Mouse (Mus musculus) stomach, postnatal 0 days (tissue): ENCODE results near the gene Gm49355. TPM values are rescaled to one million over a fixed set of nuclear protein-coding genes. Genes with fewer than 3 reads are reported as not detected.

Experiments used
- ATAC-seq: fragments of 200-750 bp; cut with Nextera tagmentation; 2 replicates; pipeline ENCODE4 v1.8.0; 2017; ENCODE audit not compliant: low FRiP score, low TSS enrichment
- DNase-seq: peaks from one replicate; pipeline ENCODE4 v3.0.0-alpha.2; 2016; ENCODE audit warnings: low spot score
- H3K27ac ChIP-seq: fragments of 300-500 bp; sonication (generic); replicated peaks from 2 replicates; pipeline ENCODE4 v1.5.1; 2014; ENCODE audit warnings: mild to moderate bottlenecking, control low read depth
- H3K27me3 ChIP-seq: fragments of 300-500 bp; sonication (generic); 2 replicates; pipeline ENCODE4 v1.6.1; 2014; ENCODE audit warnings: low read length; ENCODE audit not compliant: control insufficient read depth, insufficient read depth
- H3K36me3 ChIP-seq: fragments of 300-500 bp; sonication (generic); 2 replicates; pipeline ENCODE4 v1.6.1; 2014; ENCODE audit warnings: low read length, mixed read lengths; ENCODE audit not compliant: control insufficient read depth, insufficient read depth
- H3K4me1 ChIP-seq: fragments of 300-500 bp; sonication (generic); replicated peaks from 2 replicates; pipeline ENCODE4 v1.6.1; 2014; ENCODE audit warnings: antibody characterized with exemption; ENCODE audit not compliant: control insufficient read depth, insufficient read depth
- H3K4me2 ChIP-seq: fragments of 300-500 bp; sonication (generic); replicated peaks from 2 replicates; pipeline ENCODE4 v1.6.1; 2014; ENCODE audit warnings: low read depth, mild to moderate bottlenecking, control low read depth, moderate library complexity
- H3K4me3 ChIP-seq: fragments of 300-500 bp; sonication (generic); 2 replicates; pipeline ENCODE4 v1.5.1; 2014; ENCODE audit warnings: low read depth, low read length, control low read depth
- H3K9ac ChIP-seq: fragments of 300-500 bp; sonication (generic); 2 replicates; pipeline ENCODE4 v1.6.1; 2014; ENCODE audit warnings: mild to moderate bottlenecking, low read length, control low read depth, mixed read lengths
- H3K9me3 ChIP-seq: fragments of 300-500 bp; sonication (generic); 2 replicates; pipeline ENCODE4 v1.6.1; 2016; ENCODE audit warnings: low read length; ENCODE audit not compliant: control insufficient read depth
- CTCF ChIP-seq: IDR thresholded peaks from 2 replicates; pipeline ENCODE4 v1.5.1; 2016; ENCODE audit warnings: antibody characterized with exemption, low read depth, mild to moderate bottlenecking, moderate library complexity
- EP300 ChIP-seq: optimal IDR thresholded peaks from 2 replicates; pipeline ENCODE3; 2016; ENCODE audit warnings: antibody characterized with exemption
- WGBS: fragments of 180-500 bp; shearing (Covaris S2); extraction: QIAGEN DNeasy Blood & Tissue Kit; methylation state at CpG from one replicate; pipeline ENCODE4 v1.1.7; 2014; 5-methylcytosine and 5-hydroxymethylcytosine counted together
- polyA plus RNA-seq: library from polyadenylated mRNA; unstranded; fragments of >200 nt; fragmentation: Nextera tagmentation; extraction: Ambion mirVana; gene quantifications from 2 replicates; pipeline ENCODE4 v1.2.1, GENCODE M21; 2015

Gm49355 gene
- polyA plus RNA-seq, 1 experiment from 2014 or later = 0.16 TPM

DNA sequence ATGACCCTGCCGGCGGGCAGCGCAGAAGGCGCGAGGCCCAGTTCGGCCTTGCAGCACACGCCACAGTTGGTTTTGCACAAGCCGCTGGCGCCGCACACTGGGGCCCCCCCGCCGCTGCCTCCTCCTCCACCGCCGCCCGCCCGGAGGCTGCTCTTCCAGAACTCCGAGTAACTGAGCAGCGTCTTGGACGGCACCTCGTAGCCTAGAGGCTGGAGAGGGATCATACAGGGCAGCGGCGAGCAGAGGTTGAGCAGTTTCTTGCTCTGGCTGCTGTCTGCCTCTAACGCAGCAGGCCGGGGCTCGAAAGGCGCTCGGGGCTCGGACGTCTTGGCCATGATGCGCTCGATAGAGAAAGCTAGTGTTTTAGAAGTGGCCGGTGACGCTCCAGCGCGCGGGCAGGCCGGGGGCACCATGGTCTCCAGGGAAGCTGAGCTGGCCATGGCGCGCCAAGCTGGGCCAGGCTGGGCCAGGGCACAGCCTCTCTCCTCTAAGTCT is 61.0 kb downstream of the Gm49355 start:
- no peaks in the 10 kb centered on the region for H3K36me3 ChIP-seq
- H3K4me1 ChIP-seq = no peaks in the 10 kb centered on the region
- no peak overlapping the region for H3K9ac ChIP-seq
- H3K4me3 ChIP-seq = peak overlapping the region; percentile 15; the same call in 1 of the 2 replicates
- peak overlapping the region; percentile 31; the same call in 1 of the 2 replicates for H3K4me2 ChIP-seq
- ATAC-seq = no peak
- TF ChIP-seq EP300 (no peak), CTCF (no peak)
- no peak for DNase-seq
- H3K9me3 ChIP-seq = no peaks in the 10 kb centered on the region
- 2% methylated on average over 39 of the region's 39 CpGs for WGBS
- peaks cover 52% of the 10 kb centered on the region for H3K27me3 ChIP-seq
- H3K27ac ChIP-seq = no peak overlapping the region

DNA sequence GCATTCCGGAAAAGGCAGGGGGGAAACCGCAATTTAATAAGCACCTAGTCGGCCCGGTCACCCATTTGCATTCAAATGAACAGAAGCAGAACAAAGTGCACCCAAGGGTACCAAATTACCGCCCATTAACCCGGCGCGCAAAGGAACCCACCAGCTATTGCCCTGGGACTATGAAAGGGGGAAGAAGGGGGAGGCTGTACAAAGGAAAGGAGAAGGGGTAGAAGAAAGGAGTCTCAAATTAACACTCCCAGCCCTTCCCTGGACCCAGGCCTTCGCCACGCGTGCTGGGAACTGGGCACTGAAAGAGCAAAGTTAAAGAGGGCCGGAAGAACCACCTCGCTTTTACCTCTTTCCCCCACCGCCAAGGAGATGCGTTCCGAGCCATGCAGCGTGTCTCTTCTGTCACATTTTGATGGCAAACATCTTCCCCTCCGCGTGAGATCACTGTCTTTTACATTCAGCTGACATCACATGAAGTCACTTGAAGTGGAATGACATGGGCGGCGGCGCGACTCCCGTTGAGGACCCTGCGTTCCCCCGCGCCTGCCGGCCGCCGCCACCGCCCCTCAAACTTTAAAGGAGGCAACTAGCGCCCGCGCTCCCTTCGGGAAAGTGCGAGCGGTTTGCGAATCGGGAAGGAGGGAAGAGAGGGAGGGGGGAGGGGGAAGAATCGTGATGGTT is 61.6 kb downstream of the Gm49355 start:
- 1% methylated on average over 40 of the region's 40 CpGs for WGBS
- Histone ChIP-seq H3K27ac (no peak overlapping the region), H3K4me2 (peak overlapping the region; percentile 42; the same call in 1 of the 2 replicates), H3K4me1 (no peaks in the 10 kb centered on the region), H3K9ac (no peak overlapping the region), H3K36me3 (no peaks in the 10 kb centered on the region), H3K27me3 (peaks cover 55% of the 10 kb centered on the region), H3K9me3 (no peaks in the 10 kb centered on the region), H3K4me3 (0 out of 2 replicates have a peak overlapping the region, but pooled peaks have one; percentile 26)
- TF ChIP-seq CTCF (no peak), EP300 (no peak)
- ATAC-seq (no peak), DNase-seq (no peak)

DNA sequence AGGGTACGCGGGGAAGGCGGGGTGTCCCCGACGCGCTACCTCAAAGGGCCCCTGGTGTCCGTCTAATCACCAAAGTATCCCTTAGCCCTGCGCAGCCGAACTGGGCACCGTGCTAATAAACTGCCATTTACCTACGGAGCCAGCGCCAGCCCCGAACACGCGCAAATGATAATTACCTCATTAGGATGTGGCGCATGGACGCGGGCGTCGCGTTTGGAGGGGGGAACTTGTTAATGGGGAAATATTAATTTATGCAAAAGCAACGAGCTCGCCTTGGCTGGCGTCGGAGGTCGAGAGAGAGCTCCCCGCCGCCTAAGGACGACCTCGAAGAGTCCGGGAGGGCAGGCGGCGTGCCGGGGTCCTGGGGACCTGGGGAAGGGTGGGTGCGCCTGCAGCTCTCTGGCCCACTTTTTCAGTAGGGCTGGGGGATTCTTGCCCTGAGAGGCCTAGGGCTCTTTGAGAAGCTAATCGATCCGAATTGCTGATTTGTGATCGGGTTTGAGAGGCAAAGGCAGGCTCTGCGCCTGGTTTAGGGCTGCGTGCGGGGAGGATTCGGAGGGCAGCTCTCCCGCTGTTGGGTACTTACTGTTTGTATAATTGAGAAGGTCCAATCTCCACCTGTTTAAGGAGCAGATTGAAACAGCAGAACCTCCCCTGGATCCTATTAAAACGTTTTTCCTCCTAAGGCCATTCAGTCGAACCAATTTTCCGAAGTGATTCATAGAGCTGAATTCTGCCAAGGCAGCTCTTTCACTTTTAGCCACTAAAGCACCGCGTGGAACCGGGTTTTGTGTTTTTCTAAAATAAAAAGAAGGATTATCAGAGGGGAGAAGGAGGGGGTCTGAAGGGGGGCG is 62.5 kb downstream of the Gm49355 start:
- peak overlapping the region; percentile 26 for H3K4me3 ChIP-seq
- H3K27me3 ChIP-seq = peaks cover 52% of the 10 kb centered on the region
- no peak overlapping the region for H3K9ac ChIP-seq
- H3K27ac ChIP-seq = no peak overlapping the region
- H3K9me3 ChIP-seq = no peaks in the 10 kb centered on the region
- TF ChIP-seq CTCF (no peak), EP300 (no peak)
- no peak for ATAC-seq
- no peaks in the 10 kb centered on the region for H3K4me1 ChIP-seq
- DNase-seq = no peak
- H3K4me2 ChIP-seq = peak overlapping the region; percentile 42
- 1% methylated on average over 50 of the region's 50 CpGs for whole genome bisulfite sequencing
- no peaks in the 10 kb centered on the region for H3K36me3 ChIP-seq

DNA sequence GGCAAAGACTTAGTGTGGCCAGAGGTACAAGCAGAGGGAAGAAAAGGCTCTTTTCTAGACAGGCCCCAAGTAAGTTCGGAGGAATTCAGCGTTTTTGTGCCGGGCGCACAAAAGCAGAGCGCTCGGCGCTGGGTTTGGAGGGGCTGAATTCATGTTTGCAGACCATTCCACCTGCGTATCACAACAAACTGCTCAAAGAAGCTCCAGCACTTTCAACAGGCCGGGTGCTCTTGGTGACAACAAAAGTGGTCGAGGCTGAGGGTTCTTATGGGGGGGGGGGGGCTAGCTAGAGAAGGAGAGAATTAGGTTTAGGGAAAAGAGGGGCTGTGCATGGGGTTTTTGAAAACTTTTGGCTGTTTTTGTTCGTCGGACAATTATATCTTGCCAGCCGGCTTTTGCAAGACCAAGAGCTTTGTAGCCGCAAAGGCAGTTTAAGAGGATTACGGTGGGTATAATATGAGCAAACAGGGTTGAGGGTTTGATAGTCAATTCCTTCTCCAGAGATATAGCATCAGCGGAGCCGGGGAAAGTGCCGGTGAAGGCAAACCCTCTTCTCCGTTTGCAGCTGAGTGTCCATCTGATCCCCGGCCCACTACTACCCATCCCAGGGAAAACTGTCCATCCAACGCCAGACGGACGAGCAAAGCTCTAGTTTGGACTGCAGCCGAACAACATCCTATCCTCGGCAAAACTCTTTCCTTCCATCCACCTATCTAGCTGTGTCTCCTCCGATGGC is 63.3 kb downstream of the Gm49355 start:
- no peak overlapping the region for H3K27ac ChIP-seq
- DNase-seq (no peak), ATAC-seq (no peak)
- H3K4me3 ChIP-seq = peak overlapping the region; percentile 26
- H3K4me1 ChIP-seq = no peaks in the 10 kb centered on the region
- no peak overlapping the region for H3K9ac ChIP-seq
- H3K27me3 ChIP-seq = peaks cover 44% of the 10 kb centered on the region
- H3K9me3 ChIP-seq = no peaks in the 10 kb centered on the region
- TF ChIP-seq CTCF (no peak), EP300 (no peak)
- no peaks in the 10 kb centered on the region for H3K36me3 ChIP-seq
- 2% methylated on average over 26 of the region's 26 CpGs for WGBS
- H3K4me2 ChIP-seq = peak overlapping the region; percentile 42; the same call in 1 of the 2 replicates

DNA sequence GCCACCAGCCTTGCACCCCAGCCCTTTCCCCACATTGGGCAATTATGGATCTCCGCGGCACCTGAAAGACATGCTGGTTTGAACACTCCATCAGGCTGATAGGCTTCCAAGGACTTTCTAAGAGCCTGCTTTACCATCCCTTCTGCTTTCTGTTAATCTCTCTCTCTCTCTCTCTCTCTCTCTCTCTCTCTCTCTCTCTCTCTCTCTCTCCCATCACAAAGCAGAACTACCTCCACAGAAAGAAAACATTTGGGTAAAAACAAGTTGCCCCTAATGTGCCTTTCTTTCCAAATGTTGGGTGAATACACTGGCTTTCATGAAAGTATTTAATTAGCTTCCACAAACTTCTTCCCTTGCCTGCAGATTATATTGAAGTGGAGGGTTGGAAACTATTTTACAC is 64.3 kb downstream of the Gm49355 start, which contains the start of gene Fezf2:
TSS of gene Fezf2 (minus strand) at position 101 of the 400 bp plus-strand sequence.
- Histone ChIP-seq H3K9ac (no peak within 1 kb of the TSS), H3K36me3 (no peaks in the 10 kb centered on the region), H3K27ac (no peak within 1 kb of the TSS), H3K4me1 (no peaks in the 10 kb centered on the region), H3K4me3 (no peak within 1 kb of the TSS), H3K4me2 (no peak within 1 kb of the TSS), H3K27me3 (peaks cover 36% of the 10 kb centered on the region), H3K9me3 (no peaks in the 10 kb centered on the region)
- ATAC-seq = no peak
- DNase-seq = no peak
- TF ChIP-seq EP300 (no peak), CTCF (no peak)
- WGBS = 9% methylated on average over 2 of the region's 2 CpGs
